Mouse (Mus musculus) forebrain, embryonic 15.5 days (tissue): ENCODE results near the gene Fgfr2. TPM values are rescaled to one million over a fixed set of nuclear protein-coding genes. Genes with fewer than 3 reads are reported as not detected.

Experiments used
- ATAC-seq: fragments of 200-750 bp; cut with Nextera tagmentation; replicated peaks from 2 replicates; pipeline ENCODE4 v1.8.0; 2017; ENCODE audit warnings: mild to moderate bottlenecking, moderate TSS enrichment, moderate library complexity
- H3K27ac ChIP-seq: fragments of 300-500 bp; sonication (generic); replicated peaks from 2 replicates; pipeline ENCODE4 v1.5.1; 2015; ENCODE audit warnings: mild to moderate bottlenecking, inconsistent platforms
- H3K27me3 ChIP-seq: fragments of 300-500 bp; sonication (generic); 2 replicates; pipeline ENCODE4 v1.6.1; 2015; ENCODE audit warnings: inconsistent platforms
- H3K36me3 ChIP-seq: fragments of 300-500 bp; sonication (generic); 2 replicates; pipeline ENCODE4 v1.6.1; 2015; ENCODE audit warnings: mild to moderate bottlenecking, inconsistent platforms
- H3K4me1 ChIP-seq: fragments of 300-500 bp; sonication (generic); 2 replicates; pipeline ENCODE4 v1.6.1; 2015; ENCODE audit warnings: inconsistent platforms
- H3K4me2 ChIP-seq: fragments of 300-500 bp; sonication (generic); replicated peaks from 2 replicates; pipeline ENCODE4 v1.6.1; 2015; ENCODE audit warnings: mild to moderate bottlenecking, inconsistent platforms
- H3K4me3 ChIP-seq: fragments of 300-500 bp; sonication (generic); 2 replicates; pipeline ENCODE4 v1.5.1; 2015; ENCODE audit warnings: mild to moderate bottlenecking, inconsistent platforms
- H3K9ac ChIP-seq: fragments of 300-500 bp; sonication (generic); replicated peaks from 2 replicates; pipeline ENCODE4 v1.6.1; 2015; ENCODE audit warnings: mild to moderate bottlenecking, inconsistent platforms
- H3K9me3 ChIP-seq: fragments of 300-500 bp; sonication (generic); 2 replicates; pipeline ENCODE4 v1.6.1; 2016; ENCODE audit warnings: inconsistent platforms
- WGBS: fragments of 180-500 bp; shearing (Covaris S2); methylation state at CpG from one replicate; pipeline ENCODE4 v1.1.7; 2015; ENCODE audit warnings: mixed read lengths; 5-methylcytosine and 5-hydroxymethylcytosine counted together
- polyA plus RNA-seq: library from polyadenylated mRNA; unstranded; fragments of >200 nt; fragmentation: Nextera tagmentation; extraction: Ambion mirVana; gene quantifications from 2 replicates; pipeline ENCODE4 v1.2.1, GENCODE M21; 2015

Fgfr2 gene
- polyA plus RNA-seq, 1 experiment from 2014 or later: 48.1 TPM

DNA sequence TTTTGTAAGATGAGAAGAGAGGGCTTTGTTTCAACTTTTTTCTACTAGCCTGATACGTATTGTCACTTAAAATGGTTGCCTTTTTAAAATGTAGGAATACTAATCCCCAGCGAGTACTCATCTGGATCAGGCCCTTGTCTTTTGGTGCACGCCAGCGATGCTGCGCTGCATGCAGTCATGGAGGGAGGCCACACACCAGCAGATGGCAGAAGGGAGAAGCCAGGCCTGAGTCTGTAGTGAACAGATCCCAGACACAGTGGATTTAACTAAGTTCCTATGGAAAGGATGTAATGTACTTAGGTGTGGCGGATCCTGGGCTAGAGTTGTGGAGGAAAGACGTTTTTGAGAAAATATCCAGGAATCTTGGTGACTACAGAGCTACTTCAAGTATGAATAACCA lies 239.1 kb downstream of the Fgfr2 start:
- H3K4me3 ChIP-seq: no peak overlapping the region
- H3K36me3 ChIP-seq: peaks cover 52% of the 10 kb centered on the region
- H3K27ac ChIP-seq: no peak overlapping the region
- no peaks in the 10 kb centered on the region for H3K27me3 ChIP-seq
- no peaks in the 10 kb centered on the region for H3K9me3 ChIP-seq
- H3K9ac ChIP-seq: no peak overlapping the region
- no peaks in the 10 kb centered on the region for H3K4me1 ChIP-seq
- 93% methylated on average over 7 of the region's 7 CpGs for WGBS
- no peak overlapping the region for H3K4me2 ChIP-seq
- ATAC-seq: no peak

DNA sequence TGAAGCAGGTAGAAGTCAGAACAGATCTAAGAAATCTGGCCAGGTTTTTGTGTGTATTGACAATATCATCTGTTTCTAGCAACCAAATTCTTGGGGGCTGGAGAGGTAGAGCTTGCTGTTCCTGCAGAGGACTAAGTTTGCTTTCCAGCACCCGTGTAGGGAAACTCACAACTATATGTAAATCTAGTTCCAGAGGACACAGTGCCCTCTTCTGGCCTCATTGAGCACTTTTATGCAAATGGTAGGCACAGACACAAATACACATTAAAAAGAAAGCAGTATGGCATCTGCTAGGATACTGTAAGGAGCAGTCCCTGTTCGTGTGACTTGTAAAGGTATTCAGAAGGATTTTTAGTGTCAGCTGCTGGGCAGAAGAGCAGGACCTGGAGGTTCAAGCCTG lies 240.8 kb downstream of the Fgfr2 start:
- 69% methylated on average over 2 of the region's 2 CpGs for WGBS
- Histone ChIP-seq H3K9ac (no peak overlapping the region), H3K4me3 (no peak overlapping the region), H3K9me3 (no peaks in the 10 kb centered on the region), H3K36me3 (peaks cover 66% of the 10 kb centered on the region), H3K27ac (no peak overlapping the region), H3K4me2 (no peak overlapping the region), H3K4me1 (no peaks in the 10 kb centered on the region), H3K27me3 (no peaks in the 10 kb centered on the region)
- ATAC-seq: no peak

DNA sequence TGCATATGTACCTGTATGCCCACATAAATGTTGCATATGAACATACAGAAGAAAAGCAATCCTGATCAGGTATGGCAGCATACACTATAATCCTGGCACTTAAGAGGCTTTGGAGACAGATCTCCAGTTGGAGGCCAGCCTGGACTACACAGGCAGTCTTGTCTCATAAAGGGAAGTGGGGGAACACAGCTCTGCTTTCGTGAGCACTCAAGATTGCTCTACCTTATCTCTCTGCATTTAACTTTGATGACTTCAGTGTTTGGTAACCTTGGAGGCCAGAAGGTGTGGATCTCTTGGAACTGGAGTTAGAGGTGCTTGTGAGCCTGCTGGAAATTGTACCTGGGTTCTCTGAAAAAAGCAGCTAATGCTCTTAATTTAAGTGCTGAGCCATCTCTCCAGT lies 242.9 kb downstream of the Fgfr2 start:
- 93% methylated on average over 1 of the region's 1 CpGs for WGBS
- Histone ChIP-seq H3K4me2 (no peak overlapping the region), H3K4me3 (no peak overlapping the region), H3K9ac (no peak overlapping the region), H3K36me3 (peaks cover 87% of the 10 kb centered on the region), H3K4me1 (no peaks in the 10 kb centered on the region), H3K9me3 (no peaks in the 10 kb centered on the region), H3K27me3 (no peaks in the 10 kb centered on the region), H3K27ac (no peak overlapping the region)
- no peak for ATAC-seq

DNA sequence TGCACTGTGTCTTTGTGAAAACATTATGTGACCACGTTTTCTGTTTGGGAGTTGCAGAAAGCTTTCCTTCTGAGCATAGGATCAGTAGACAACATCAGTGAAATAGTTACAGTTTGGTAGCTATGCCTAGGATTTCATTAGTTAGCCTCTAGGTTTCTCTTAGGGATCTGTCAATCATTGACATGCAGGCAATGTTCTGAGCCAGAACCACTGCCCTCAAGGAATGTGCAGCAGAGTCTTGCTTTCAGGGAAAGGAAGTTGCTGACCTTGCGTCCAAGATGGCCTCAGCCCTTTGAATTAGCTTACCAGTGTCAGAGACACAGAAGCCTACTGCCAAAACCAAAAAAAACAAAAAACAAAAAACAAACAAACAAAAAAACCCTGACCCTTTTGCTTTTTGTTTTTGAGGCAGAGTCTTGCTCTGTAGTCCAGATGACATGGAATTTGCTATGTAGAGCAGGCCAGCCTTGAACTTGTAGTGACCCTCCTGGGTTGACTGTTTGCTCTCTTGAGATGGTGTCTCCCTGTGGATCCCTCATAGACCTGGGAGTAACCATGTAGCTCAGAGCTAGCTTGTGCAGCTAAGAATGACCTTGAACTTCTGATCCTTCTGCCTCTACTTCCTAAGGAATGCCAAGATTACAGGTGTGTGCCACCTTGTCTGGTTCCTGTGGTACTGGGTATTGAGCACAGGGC lies 247.6 kb downstream of the Fgfr2 start:
- WGBS: 97% methylated on average over 2 of the region's 2 CpGs
- H3K4me3 ChIP-seq: no peak overlapping the region
- no peaks in the 10 kb centered on the region for H3K27me3 ChIP-seq
- H3K4me1 ChIP-seq: no peaks in the 10 kb centered on the region
- no peak for ATAC-seq
- H3K9ac ChIP-seq: no peak overlapping the region
- H3K36me3 ChIP-seq: peaks cover 78% of the 10 kb centered on the region
- no peak overlapping the region for H3K27ac ChIP-seq
- no peaks in the 10 kb centered on the region for H3K9me3 ChIP-seq
- H3K4me2 ChIP-seq: no peak overlapping the region

DNA sequence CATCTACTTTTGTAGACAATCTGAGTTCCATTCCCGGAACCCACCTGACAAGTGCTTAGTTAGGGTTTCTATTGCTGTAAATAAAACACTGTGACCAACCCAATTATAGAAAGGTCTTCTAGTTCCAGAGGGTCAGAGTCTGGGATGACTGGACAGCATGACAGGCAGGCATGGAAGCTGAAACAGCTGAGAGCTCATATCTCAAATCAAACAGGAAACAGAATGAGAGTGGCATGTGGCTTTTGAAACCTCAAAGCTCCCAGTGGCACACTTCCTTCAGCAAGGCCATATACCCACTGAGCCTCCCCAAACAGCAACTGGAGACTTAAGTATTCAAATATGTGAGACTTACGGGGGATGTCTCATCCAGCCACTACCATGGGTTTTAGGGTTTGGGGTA lies 250.1 kb downstream of the Fgfr2 start:
- no peak overlapping the region for H3K4me2 ChIP-seq
- H3K9ac ChIP-seq: no peak overlapping the region
- H3K4me3 ChIP-seq: no peak overlapping the region
- no peak for ATAC-seq
- 94% methylated on average over 2 of the region's 2 CpGs for WGBS
- no peak overlapping the region for H3K27ac ChIP-seq
- no peaks in the 10 kb centered on the region for H3K27me3 ChIP-seq
- no peaks in the 10 kb centered on the region for H3K9me3 ChIP-seq
- peaks cover 76% of the 10 kb centered on the region for H3K36me3 ChIP-seq
- H3K4me1 ChIP-seq: no peaks in the 10 kb centered on the region

DNA sequence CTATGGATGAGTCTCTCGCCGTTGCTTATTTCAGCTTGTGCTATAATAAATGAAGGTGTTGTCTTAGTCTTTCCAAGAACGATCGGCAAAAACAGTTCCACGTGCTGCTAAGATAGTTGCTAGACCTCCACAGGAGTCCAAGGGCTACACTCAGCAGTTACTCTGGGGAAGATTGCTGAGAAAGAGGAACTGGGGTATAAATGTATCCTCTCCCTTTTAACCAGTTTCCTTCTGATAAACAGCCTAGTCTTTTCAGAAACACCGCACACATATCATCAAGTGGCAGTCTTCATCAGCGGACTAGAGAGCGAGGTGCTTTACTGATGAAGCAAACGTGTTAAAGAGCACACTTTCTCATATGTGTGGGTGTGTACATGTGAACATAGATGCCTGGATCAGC lies 256.8 kb downstream of the Fgfr2 start:
- Histone ChIP-seq H3K36me3 (peaks cover 49% of the 10 kb centered on the region), H3K9ac (no peak overlapping the region), H3K9me3 (no peaks in the 10 kb centered on the region), H3K27ac (no peak overlapping the region), H3K4me1 (no peaks in the 10 kb centered on the region), H3K4me2 (no peak overlapping the region), H3K4me3 (no peak overlapping the region), H3K27me3 (no peaks in the 10 kb centered on the region)
- WGBS: 97% methylated on average over 9 of the region's 9 CpGs
- ATAC-seq: no peak

DNA sequence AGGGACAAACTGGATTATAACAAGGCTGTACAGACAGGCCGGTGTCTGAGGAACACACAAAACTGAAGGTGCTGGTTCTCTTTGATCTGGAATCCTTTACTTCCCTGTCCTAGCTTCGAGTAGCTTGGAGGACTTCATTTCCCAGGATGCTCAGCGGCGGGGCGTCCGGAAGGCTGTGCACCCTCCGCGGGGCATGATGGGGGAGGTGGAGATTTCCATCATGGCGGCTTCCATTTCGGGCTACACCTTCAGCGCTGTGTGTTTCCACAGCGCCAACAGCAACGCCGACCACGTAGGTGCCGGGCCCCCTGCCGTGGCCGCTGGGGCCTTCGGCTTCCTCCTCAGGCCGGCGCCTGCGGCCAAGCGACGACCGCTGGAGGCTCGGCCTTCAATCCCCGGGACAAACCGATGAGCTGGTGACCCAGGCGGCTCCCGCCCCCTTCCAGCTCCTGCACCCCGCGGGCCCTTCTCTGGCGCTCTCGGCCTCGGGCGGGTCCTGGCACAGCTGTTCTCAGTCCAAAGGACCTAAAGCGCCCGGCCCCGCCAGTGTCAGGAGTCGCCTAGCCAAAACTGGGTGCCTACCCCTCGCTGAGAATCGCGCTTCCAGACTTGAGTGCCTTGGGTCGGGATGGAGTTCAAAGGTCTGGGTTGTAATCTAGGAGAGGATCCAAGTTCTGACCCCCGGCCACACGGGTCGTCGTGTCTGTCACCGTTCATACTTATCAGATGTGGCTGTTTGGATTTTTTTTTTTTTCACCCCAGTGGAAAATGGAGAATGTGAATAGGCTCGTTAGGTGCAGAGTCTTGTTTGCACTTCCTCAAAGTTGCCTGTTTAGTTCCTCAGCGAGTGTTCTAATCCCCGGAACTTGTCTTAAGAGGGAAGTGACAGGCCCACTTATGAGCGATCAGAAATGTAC lies 263.9 kb downstream of the Fgfr2 start, which contains the start of gene Abraxas2:
Gene Abraxas2 (plus strand): TSS at position 184 of the 917 bp plus-strand sequence.
- ATAC-seq: peak; percentile 97
- 1% methylated on average over 53 of the region's 53 CpGs for WGBS
- peak within 1 kb of the TSS; percentile 70 for H3K4me2 ChIP-seq
- peaks cover 17% of the 10 kb centered on the region for H3K4me1 ChIP-seq
- H3K27me3 ChIP-seq: no peaks in the 10 kb centered on the region
- no peaks in the 10 kb centered on the region for H3K9me3 ChIP-seq
- peak within 1 kb of the TSS; percentile 91 for H3K9ac ChIP-seq
- H3K27ac ChIP-seq: peak within 1 kb of the TSS; percentile 80
- H3K36me3 ChIP-seq: no peaks in the 10 kb centered on the region
- peak within 1 kb of the TSS; percentile 94 for H3K4me3 ChIP-seq

DNA sequence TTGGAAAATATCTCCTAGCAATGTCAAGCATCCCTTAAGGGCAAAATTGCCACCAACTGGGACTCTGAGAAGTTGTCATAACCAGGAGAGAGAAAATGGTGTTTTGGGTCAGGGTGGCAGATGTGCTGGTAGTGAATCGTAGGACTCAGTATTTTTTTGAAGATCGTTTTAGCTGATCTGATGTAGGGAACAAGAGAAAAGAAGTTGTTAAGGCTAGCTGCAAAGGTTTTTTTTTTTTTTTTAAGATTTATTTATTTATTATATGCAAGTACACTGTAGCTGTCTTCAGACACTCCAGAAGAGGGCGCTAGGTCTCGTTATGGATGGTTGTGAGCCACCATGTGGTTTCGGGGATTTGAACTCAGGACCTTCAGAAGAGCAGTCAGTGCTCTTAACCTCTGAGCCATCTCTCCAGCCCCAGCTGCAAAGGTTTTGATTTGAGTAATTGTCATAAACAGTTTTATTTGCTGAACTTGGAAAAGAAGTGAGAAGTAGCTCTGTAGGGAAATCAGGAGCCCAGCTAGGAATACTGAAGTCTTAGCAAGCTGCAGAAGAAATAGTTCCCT lies 265.0 kb downstream of the Fgfr2 start:
- Histone ChIP-seq H3K9me3 (no peaks in the 10 kb centered on the region), H3K4me2 (no peak overlapping the region), H3K9ac (no peak overlapping the region), H3K4me3 (no peak overlapping the region), H3K36me3 (no peaks in the 10 kb centered on the region), H3K27me3 (no peaks in the 10 kb centered on the region), H3K27ac (no peak overlapping the region), H3K4me1 (peaks cover 17% of the 10 kb centered on the region)
- ATAC-seq: no peak
- 71% methylated on average over 5 of the region's 5 CpGs for WGBS

DNA sequence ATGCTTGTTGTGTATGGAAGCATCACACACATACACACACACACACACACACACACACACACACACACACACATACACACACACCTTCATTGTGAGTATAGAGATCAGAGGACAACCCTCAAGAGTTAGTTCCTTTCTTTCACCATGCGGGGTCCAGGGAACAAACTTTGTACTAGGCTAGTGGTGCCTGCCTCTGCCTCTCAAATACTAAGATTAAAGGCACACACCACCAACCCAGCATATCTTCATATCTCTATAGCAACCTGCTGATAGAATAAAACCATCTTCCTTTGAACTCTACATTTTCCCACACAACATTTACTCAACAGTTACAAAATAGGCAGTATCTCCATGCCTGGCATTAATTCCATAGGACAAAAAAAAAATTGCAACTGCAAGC lies 267.1 kb downstream of the Fgfr2 start:
- H3K4me2 ChIP-seq: no peak overlapping the region
- no peak for ATAC-seq
- H3K4me3 ChIP-seq: no peak overlapping the region
- peaks cover 29% of the 10 kb centered on the region for H3K4me1 ChIP-seq
- no peak overlapping the region for H3K27ac ChIP-seq
- 75% methylated on average over 1 of the region's 1 CpGs for WGBS
- H3K9me3 ChIP-seq: no peaks in the 10 kb centered on the region
- H3K36me3 ChIP-seq: no peaks in the 10 kb centered on the region
- no peaks in the 10 kb centered on the region for H3K27me3 ChIP-seq
- no peak overlapping the region for H3K9ac ChIP-seq

DNA sequence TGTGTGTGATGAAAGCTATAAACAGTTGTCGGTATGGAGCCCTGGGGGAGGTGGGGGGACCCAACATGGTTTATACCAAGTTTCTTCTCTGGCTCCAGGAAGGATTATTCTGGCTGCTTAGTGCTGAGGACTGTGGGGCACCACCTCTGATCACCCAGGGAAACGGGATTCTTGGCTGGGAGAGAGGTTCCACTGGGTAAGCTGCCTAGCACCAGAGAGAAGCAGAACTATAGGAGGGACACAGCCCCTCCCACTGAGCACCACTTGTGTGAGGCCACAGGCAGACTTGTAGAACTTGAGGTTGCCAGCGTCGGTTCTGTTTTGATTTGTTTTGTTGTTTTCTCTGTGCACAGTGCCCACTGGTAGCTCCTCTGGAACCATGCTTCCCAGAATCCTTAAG lies 269.2 kb downstream of the Fgfr2 start:
- H3K9me3 ChIP-seq: no peaks in the 10 kb centered on the region
- 63% methylated on average over 4 of the region's 4 CpGs for WGBS
- peaks cover 24% of the 10 kb centered on the region for H3K4me1 ChIP-seq
- H3K36me3 ChIP-seq: peaks cover 13% of the 10 kb centered on the region
- H3K4me2 ChIP-seq: no peak overlapping the region
- no peaks in the 10 kb centered on the region for H3K27me3 ChIP-seq
- no peak overlapping the region for H3K4me3 ChIP-seq
- H3K9ac ChIP-seq: no peak overlapping the region
- no peak for ATAC-seq
- no peak overlapping the region for H3K27ac ChIP-seq

DNA sequence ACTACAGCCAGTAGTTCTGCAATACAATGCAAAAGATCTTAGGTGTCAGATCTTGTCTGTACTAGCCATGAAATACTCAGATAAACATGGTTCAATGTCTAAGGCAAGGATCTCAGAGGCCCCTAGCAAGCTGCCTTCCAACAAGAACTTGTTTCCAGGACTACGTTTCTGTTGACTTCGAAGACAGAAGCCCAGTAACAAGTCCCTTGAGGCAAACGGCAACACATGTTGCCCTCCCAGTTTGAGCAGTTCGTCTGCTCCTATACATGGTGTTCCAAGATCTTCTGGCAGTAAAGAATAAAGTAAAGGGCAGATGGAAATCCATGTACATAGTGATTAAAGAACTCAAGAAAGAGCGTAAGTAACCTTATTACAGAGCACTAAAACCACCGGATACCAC lies 269.8 kb downstream of the Fgfr2 start:
- no peak overlapping the region for H3K27ac ChIP-seq
- H3K4me1 ChIP-seq: peaks cover 19% of the 10 kb centered on the region
- no peak for ATAC-seq
- no peaks in the 10 kb centered on the region for H3K9me3 ChIP-seq
- H3K4me2 ChIP-seq: no peak overlapping the region
- WGBS: 73% methylated on average over 6 of the region's 6 CpGs
- H3K9ac ChIP-seq: no peak overlapping the region
- H3K4me3 ChIP-seq: no peak overlapping the region
- H3K27me3 ChIP-seq: no peaks in the 10 kb centered on the region
- peaks cover 19% of the 10 kb centered on the region for H3K36me3 ChIP-seq

DNA sequence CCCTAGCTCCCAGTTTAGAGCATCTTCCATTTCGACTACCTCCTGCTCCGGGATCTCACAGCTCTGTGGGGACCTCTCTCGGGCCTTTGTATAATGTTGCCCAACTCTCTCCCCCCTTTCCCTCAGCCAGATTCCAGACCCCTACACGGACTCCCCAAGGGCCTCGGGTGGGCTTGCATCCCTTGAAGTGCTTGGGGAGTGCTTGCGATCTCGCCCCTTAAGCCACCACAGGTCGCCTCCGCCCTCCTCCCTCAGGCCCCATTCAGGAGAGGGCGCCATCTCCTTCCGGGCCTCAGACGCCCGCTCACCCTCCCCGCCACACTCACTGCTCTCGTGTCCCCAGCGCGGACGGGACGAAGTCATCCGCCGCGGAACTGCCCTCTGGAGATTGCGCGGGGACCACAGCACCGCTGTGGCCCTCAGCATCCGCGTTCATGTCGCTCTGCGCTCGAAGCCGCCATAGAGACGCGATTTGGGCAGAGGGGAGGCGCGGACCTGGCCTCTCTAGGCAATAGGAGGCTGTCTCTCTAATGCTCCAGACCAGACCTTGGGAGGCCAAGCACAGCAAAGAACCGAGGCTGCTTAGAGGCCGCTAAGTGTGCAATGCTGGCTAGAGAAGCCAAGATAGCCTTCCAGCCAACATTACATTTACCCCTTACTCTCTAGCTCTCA lies 270.8 kb downstream of the Fgfr2 start, which contains the start of gene Eef1akmt2:
Gene Eef1akmt2 (minus strand): TSS at position 501 of the 672 bp plus-strand sequence.
- Histone ChIP-seq H3K4me2 (peak within 1 kb of the TSS; percentile 61), H3K9me3 (no peaks in the 10 kb centered on the region), H3K4me3 (peak within 1 kb of the TSS; percentile 75), H3K27me3 (no peaks in the 10 kb centered on the region), H3K27ac (peak within 1 kb of the TSS; percentile 98), H3K36me3 (peaks cover 28% of the 10 kb centered on the region), H3K9ac (peak within 1 kb of the TSS; percentile 92), H3K4me1 (peaks cover 19% of the 10 kb centered on the region)
- peak; percentile 96 for ATAC-seq
- under 1% methylated on average over 36 of the region's 37 CpGs for WGBS
